Mouse (Mus musculus): Measurements from ENCODE around the gene Rhbg. TPM values are rescaled to one million over a fixed set of nuclear protein-coding genes. Genes with fewer than 3 reads are reported as not detected.
"Not testable (repeated sequence)": the region's sequence is repeated elsewhere in the genome, so short reads cannot be mapped to it uniquely, and the experiment has no call there.

The Rhbg gene
- polyA plus RNA-seq, 1 experiment from 2014 or later: 19.4 TPM

GRCm38 (mm10) chr3:88280035-88280434 is 25.5 kb upstream of the Rhbg start:
- Histone ChIP-seq H3K4me1 (replicated peaks; ENCODE audit: control insufficient read depth, insufficient read depth) (no peaks in the 10 kb centered on the region), H3K4me2 (replicated peaks; ENCODE audit: low read depth) (no peak overlapping the region), H3K27ac (replicated peaks) (no peak overlapping the region), H3K9me3 (ENCODE audit: control insufficient read depth, low read length) (no peaks in the 10 kb centered on the region), H3K9ac (ENCODE audit: low read length) (no peak overlapping the region), H3K4me3 (ENCODE audit: low read depth, low read length) (no peak overlapping the region), H3K27me3 (ENCODE audit: control insufficient read depth, insufficient read depth, low read length) (no peaks in the 10 kb centered on the region), H3K36me3 (ENCODE audit: control insufficient read depth, insufficient read depth, low read length) (no peaks in the 10 kb centered on the region)
- TF ChIP-seq EP300 (optimal IDR thresholded peaks at IDR 0.05): no peak
- no peak for TF ChIP-seq CTCF (IDR thresholded peaks at IDR 0.05; ENCODE audit: low read depth)
- WGBS: 84% methylated on average over 2 of the region's 2 CpGs
- DNase-seq (ENCODE audit: low spot score) (no peak), ATAC-seq (ENCODE audit: low FRiP score, low TSS enrichment) (0 out of 2 replicates have a peak, but pooled peaks have one; percentile 24)

DNA sequence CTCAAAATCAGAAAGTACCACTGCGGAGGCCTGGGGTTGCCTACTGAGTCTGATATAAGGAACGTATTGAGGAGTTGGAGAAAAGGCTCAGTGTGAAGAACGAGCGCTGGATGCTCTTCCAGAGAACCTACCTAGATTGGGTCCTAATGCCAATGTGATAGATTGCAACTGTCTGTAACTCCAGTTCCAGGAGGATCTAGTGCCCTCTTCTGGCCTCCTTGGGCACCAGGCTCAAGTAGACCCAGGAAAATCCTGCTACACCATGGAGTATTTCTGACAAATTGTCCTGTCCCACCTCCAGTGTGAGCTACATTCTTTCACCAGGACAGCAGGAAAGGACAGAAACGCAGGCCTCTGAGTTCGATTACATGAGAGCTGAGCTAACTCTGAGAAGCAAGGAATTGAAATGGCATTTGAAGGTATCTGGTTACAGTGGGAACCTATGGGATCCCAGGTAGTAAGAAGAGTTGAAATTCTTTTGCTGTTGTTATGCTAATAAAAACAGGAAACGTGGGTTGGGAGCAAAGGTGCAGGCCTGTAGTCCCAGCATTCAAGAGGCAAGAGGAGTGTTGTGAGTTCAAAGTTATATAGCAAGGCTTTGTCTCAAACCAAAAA is 22.1 kb upstream of the Rhbg start:
- TF ChIP-seq CTCF (IDR thresholded peaks at IDR 0.05; ENCODE audit: low read depth) (peak; percentile 77), EP300 (optimal IDR thresholded peaks at IDR 0.05) (no peak)
- no peaks in the 10 kb centered on the region for H3K4me1 ChIP-seq (replicated peaks; ENCODE audit: control insufficient read depth, insufficient read depth)
- H3K4me2 ChIP-seq (replicated peaks; ENCODE audit: low read depth): no peak overlapping the region
- H3K4me3 ChIP-seq (ENCODE audit: low read depth, low read length): no peak overlapping the region
- no peak overlapping the region for H3K27ac ChIP-seq (replicated peaks)
- DNase-seq (ENCODE audit: low spot score): no peak
- no peaks in the 10 kb centered on the region for H3K36me3 ChIP-seq (ENCODE audit: control insufficient read depth, insufficient read depth, low read length)
- H3K9me3 ChIP-seq (ENCODE audit: control insufficient read depth, low read length): no peaks in the 10 kb centered on the region
- no peak for ATAC-seq (ENCODE audit: low FRiP score, low TSS enrichment)
- no peak overlapping the region for H3K9ac ChIP-seq (ENCODE audit: low read length)
- no peaks in the 10 kb centered on the region for H3K27me3 ChIP-seq (ENCODE audit: control insufficient read depth, insufficient read depth, low read length)
- 36% methylated on average over 7 of the region's 7 CpGs for WGBS

GRCm38 (mm10) chr3:88276121-88276520 is 21.6 kb upstream of the Rhbg start:
- Histone ChIP-seq H3K9ac (ENCODE audit: low read length) (no peak overlapping the region), H3K4me2 (replicated peaks; ENCODE audit: low read depth) (no peak overlapping the region), H3K9me3 (ENCODE audit: control insufficient read depth, low read length) (no peaks in the 10 kb centered on the region), H3K27ac (replicated peaks) (no peak overlapping the region), H3K36me3 (ENCODE audit: control insufficient read depth, insufficient read depth, low read length) (no peaks in the 10 kb centered on the region), H3K4me3 (ENCODE audit: low read depth, low read length) (no peak overlapping the region), H3K4me1 (replicated peaks; ENCODE audit: control insufficient read depth, insufficient read depth) (no peaks in the 10 kb centered on the region), H3K27me3 (ENCODE audit: control insufficient read depth, insufficient read depth, low read length) (no peaks in the 10 kb centered on the region)
- WGBS: 88% methylated on average over 2 of the region's 2 CpGs
- ATAC-seq (ENCODE audit: low FRiP score, low TSS enrichment) (no peak), DNase-seq (ENCODE audit: low spot score) (no peak)
- TF ChIP-seq CTCF (IDR thresholded peaks at IDR 0.05; ENCODE audit: low read depth) (no peak), EP300 (optimal IDR thresholded peaks at IDR 0.05) (no peak)

DNA sequence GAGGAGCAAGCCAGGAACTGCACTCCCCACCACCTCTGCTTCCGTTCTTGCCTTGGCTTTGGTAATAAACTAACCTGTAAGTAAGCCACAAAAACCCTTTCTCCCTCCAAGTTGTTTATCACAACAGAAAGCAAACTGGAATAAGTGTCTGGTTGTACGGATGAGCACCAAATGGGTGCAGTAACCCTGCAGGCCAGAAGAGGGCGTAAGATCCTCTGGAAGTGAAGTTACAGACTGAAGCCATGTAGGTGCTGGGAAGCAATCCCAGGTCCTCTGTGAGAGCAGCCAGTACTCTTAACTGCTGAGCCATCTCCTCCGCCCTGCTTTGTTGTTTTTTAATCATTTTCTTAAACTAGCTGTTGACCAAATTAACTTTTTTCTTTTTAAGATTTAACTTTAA is 19.5 kb upstream of the Rhbg start:
- no peaks in the 10 kb centered on the region for H3K27me3 ChIP-seq (ENCODE audit: control insufficient read depth, insufficient read depth, low read length)
- 90% methylated on average over 4 of the region's 4 CpGs for WGBS
- H3K36me3 ChIP-seq (ENCODE audit: control insufficient read depth, insufficient read depth, low read length): no peaks in the 10 kb centered on the region
- no peak for ATAC-seq (ENCODE audit: low FRiP score, low TSS enrichment)
- no peak overlapping the region for H3K9ac ChIP-seq (ENCODE audit: low read length)
- H3K9me3 ChIP-seq (ENCODE audit: control insufficient read depth, low read length): no peaks in the 10 kb centered on the region
- no peak overlapping the region for H3K4me2 ChIP-seq (replicated peaks; ENCODE audit: low read depth)
- peak; percentile 43 for TF ChIP-seq CTCF (IDR thresholded peaks at IDR 0.05; ENCODE audit: low read depth)
- TF ChIP-seq EP300 (optimal IDR thresholded peaks at IDR 0.05): no peak
- no peaks in the 10 kb centered on the region for H3K4me1 ChIP-seq (replicated peaks; ENCODE audit: control insufficient read depth, insufficient read depth)
- H3K27ac ChIP-seq (replicated peaks): no peak overlapping the region
- H3K4me3 ChIP-seq (ENCODE audit: low read depth, low read length): no peak overlapping the region
- no peak for DNase-seq (ENCODE audit: low spot score)

DNA sequence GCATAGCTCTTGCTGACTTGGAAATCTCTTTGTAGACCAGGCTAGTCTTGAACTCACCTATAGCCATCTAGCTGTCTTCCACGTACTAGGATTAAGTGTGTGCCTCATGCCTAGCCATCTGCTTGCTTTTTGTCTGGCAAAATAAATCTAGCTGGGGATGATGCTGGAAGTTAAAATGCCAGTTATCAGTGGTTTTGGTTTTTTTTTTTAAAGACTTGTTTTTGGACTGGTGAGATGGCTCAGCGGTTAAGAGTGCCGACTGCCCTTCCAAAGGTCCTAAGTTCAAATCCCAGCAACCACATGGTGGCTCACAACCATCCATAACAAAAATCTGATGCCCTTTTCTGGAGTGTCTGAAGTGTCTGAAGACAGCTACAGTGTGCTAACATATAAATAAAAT is 17.4 kb upstream of the Rhbg start:
- ATAC-seq (ENCODE audit: low FRiP score, low TSS enrichment): no peak
- H3K36me3 ChIP-seq (ENCODE audit: control insufficient read depth, insufficient read depth, low read length): no peaks in the 10 kb centered on the region

DNA sequence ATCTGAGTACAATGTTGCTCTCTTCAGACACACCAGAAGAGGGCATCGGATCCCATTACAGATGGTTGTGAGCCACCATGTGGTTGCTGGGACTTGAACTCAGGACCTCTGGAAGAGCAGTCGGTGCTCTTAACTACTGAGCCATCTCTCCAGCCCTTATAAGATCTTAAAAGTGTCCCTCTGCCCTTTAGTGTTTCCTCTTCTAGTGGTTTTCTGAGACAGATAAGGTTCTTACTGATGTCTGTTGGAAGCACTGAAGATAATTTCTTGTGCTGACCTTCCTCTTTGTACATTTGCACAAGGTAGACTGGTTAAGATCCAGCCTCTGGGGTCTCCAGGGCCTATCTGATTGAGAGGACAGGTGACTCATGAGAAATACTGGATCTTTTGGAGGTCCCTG is 16.8 kb upstream of the Rhbg start:
- H3K27ac ChIP-seq (replicated peaks); H3K9me3 ChIP-seq (ENCODE audit: control insufficient read depth, low read length); ATAC-seq (ENCODE audit: low FRiP score, low TSS enrichment); H3K9ac ChIP-seq (ENCODE audit: low read length); H3K4me2 ChIP-seq (replicated peaks; ENCODE audit: low read depth); H3K4me1 ChIP-seq (replicated peaks; ENCODE audit: control insufficient read depth, insufficient read depth); H3K4me3 ChIP-seq (ENCODE audit: low read depth, low read length); H3K27me3 ChIP-seq (ENCODE audit: control insufficient read depth, insufficient read depth, low read length); H3K36me3 ChIP-seq (ENCODE audit: control insufficient read depth, insufficient read depth, low read length); DNase-seq (ENCODE audit: low spot score): not testable (repeated sequence)
- WGBS: 92% methylated on average over 2 of the region's 2 CpGs

More for the DNA sequence above, 17.4 kb upstream of the Rhbg start:
- WGBS: 91% methylated on average over 3 of the region's 3 CpGs
- no peaks in the 10 kb centered on the region for H3K9me3 ChIP-seq (ENCODE audit: control insufficient read depth, low read length)
- H3K27ac ChIP-seq (replicated peaks): no peak overlapping the region
- H3K4me2 ChIP-seq (replicated peaks; ENCODE audit: low read depth): no peak overlapping the region
- no peaks in the 10 kb centered on the region for H3K4me1 ChIP-seq (replicated peaks; ENCODE audit: control insufficient read depth, insufficient read depth)
- no peaks in the 10 kb centered on the region for H3K27me3 ChIP-seq (ENCODE audit: control insufficient read depth, insufficient read depth, low read length)
- H3K9ac ChIP-seq (ENCODE audit: low read length): no peak overlapping the region
- no peak overlapping the region for H3K4me3 ChIP-seq (ENCODE audit: low read depth, low read length)
- no peak for DNase-seq (ENCODE audit: low spot score)
- no peak for TF ChIP-seq EP300 (optimal IDR thresholded peaks at IDR 0.05)
- no peak for TF ChIP-seq CTCF (IDR thresholded peaks at IDR 0.05; ENCODE audit: low read depth)

Measured in stomach, postnatal 0 days (tissue).